Mouse (Mus musculus): ENCODE measurements around the gene Leap2. TPM values are rescaled to one million over a fixed set of nuclear protein-coding genes. Genes with fewer than 3 reads are reported as not detected.
"Not testable (repeated sequence)": the region's sequence is repeated elsewhere in the genome, so short reads cannot be mapped to it uniquely, and the experiment has no call there.

Leap2 gene
- total and polyA plus RNA-seq, 2 experiments from 2014 or later: not detected

DNA sequence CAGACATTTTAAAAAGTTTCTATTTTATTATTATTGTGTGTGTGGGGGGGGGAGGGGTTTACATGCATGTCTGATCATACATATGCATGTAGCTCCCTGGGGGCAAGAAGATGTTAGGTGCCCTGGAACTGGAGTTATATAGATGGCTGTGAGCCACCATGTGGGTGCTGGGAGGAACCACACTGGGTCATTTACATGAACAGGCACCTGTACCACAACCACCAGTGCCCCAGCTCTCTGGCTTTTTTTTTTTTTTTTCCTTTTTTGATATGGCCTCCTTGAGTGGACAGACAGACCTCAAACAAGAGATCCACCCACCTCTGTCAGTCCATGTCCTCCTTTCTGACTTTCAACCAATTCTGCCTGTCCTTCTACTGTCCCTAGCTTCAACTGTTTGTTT is 6.2 kb upstream of the Leap2 start:
- Histone ChIP-seq H3K4me2 (ENCODE audit: low read depth) (no peak overlapping the region), H3K27ac (ENCODE audit: low read depth, low read length) (no peak overlapping the region), H3K9ac (no peak overlapping the region), H3K36me3 (ENCODE audit: insufficient read depth) (peaks cover 8% of the 10 kb centered on the region; the same call in 1 of the 2 replicates), H3K27me3 (ENCODE audit: insufficient read depth, low read length) (no peaks in the 10 kb centered on the region), H3K9me3 (ENCODE audit: low read length) (no peaks in the 10 kb centered on the region), H3K4me1 (ENCODE audit: insufficient read depth) (no peaks in the 10 kb centered on the region), H3K4me3 (ENCODE audit: low read depth, low read length) (no peak overlapping the region)
- DNase-seq (no peak), ATAC-seq (no peak)
- no peak for TF ChIP-seq CTCF (IDR thresholded peaks at IDR 0.05; ENCODE audit: low read depth)

DNA sequence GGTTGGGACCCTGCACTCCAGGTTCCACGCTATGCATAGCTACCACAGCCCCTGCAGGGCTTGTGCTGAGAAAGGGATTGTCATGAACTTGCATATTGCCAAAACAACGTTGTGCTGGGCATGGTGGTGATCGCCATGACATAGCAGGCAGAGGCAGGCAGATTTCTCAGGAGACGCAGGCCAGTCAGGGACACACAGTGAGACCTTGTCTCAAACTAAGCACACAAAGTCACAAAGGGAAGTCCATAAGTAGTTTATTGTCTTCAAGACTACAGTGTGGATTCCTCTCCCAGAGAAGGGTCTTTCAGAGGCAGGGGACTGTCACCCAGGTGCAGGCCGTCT is 5.7 kb upstream of the Leap2 start:
- H3K9me3 ChIP-seq (ENCODE audit: low read length): no peaks in the 10 kb centered on the region
- no peak overlapping the region for H3K4me3 ChIP-seq (ENCODE audit: low read depth, low read length)
- ATAC-seq (no peak), DNase-seq (no peak)
- no peaks in the 10 kb centered on the region for H3K27me3 ChIP-seq (ENCODE audit: insufficient read depth, low read length)
- no peak for TF ChIP-seq CTCF (IDR thresholded peaks at IDR 0.05; ENCODE audit: low read depth)
- H3K4me2 ChIP-seq (ENCODE audit: low read depth): no peak overlapping the region
- H3K36me3 ChIP-seq (ENCODE audit: insufficient read depth): peaks cover 8% of the 10 kb centered on the region; the same call in 1 of the 2 replicates
- 96% methylated on average over 5 of the region's 5 CpGs for WGBS
- no peak overlapping the region for H3K9ac ChIP-seq
- H3K4me1 ChIP-seq (ENCODE audit: insufficient read depth): no peaks in the 10 kb centered on the region
- H3K27ac ChIP-seq (ENCODE audit: low read depth, low read length): no peak overlapping the region

DNA sequence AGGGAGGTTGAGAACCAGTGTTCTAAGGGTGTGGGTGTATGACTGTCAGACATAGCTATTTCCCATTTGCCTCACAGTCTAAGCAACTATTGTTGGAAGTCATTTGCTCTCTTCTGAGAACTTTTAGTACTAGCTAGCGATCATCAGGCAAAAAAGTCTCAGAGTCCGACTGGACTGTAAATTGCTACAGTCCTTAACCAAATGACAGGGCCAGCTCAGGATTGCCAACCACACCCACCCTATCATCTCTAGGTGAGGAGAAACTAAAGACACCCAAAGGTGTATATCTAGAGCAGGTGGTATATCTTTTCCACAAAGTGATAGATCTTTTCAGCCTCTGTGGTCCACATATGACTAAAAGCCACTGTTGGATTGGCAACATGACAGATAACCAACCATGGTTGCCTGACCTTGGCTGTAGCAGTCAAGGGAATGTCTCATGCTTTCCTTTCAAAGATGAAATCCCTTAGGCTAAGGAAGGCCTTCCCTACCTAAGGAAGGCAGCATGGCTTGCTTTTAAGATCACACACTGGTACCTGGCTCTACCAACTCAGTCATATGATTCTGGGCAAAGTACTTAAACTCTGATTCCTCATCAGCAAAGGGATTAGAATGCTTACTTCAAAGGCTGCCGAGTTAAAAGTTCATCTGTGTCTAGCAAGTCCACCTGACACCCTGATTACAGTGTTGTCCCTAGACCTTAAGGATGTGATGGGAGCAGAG is 5.2 kb upstream of the Leap2 start:
- no peak overlapping the region for H3K4me3 ChIP-seq (ENCODE audit: low read depth, low read length)
- H3K4me2 ChIP-seq (ENCODE audit: low read depth): no peak overlapping the region
- H3K9ac ChIP-seq: no peak overlapping the region
- H3K4me1 ChIP-seq (ENCODE audit: insufficient read depth): no peaks in the 10 kb centered on the region
- no peaks in the 10 kb centered on the region for H3K9me3 ChIP-seq (ENCODE audit: low read length)
- TF ChIP-seq CTCF (IDR thresholded peaks at IDR 0.05; ENCODE audit: low read depth): no peak
- 88% methylated on average over 3 of the region's 3 CpGs for WGBS
- no peaks in the 10 kb centered on the region for H3K27me3 ChIP-seq (ENCODE audit: insufficient read depth, low read length)
- no peak overlapping the region for H3K27ac ChIP-seq (ENCODE audit: low read depth, low read length)
- DNase-seq: no peak
- H3K36me3 ChIP-seq (ENCODE audit: insufficient read depth): peaks cover 8% of the 10 kb centered on the region; the same call in 1 of the 2 replicates
- ATAC-seq: no peak

DNA sequence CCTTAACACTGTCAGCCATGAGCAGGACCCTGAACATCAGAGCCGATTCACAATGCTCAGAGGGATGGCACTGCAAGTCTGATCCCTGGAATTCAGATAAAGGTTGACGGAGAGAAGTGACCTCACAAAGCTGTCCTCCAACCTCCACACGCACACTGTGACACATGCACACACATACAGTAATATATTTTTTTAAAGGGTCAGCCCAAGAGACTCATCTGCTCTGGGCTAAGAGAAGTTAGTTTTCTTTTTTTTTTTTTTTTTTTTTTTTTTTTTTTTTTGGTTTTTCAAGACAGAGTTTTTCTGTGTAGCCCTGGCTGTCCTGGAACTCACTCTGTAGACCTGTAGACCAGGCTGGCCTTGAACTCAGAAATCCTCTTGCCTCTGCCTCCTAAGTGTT is 3.9 kb upstream of the Leap2 start:
- H3K4me2 ChIP-seq (ENCODE audit: low read depth); H3K9ac ChIP-seq; H3K27ac ChIP-seq (ENCODE audit: low read depth, low read length); ATAC-seq; H3K4me1 ChIP-seq (ENCODE audit: insufficient read depth); H3K9me3 ChIP-seq (ENCODE audit: low read length); H3K36me3 ChIP-seq (ENCODE audit: insufficient read depth); H3K4me3 ChIP-seq (ENCODE audit: low read depth, low read length); H3K27me3 ChIP-seq (ENCODE audit: insufficient read depth, low read length); DNase-seq: not testable (repeated sequence)
- 83% methylated on average over 3 of the region's 3 CpGs for WGBS

DNA sequence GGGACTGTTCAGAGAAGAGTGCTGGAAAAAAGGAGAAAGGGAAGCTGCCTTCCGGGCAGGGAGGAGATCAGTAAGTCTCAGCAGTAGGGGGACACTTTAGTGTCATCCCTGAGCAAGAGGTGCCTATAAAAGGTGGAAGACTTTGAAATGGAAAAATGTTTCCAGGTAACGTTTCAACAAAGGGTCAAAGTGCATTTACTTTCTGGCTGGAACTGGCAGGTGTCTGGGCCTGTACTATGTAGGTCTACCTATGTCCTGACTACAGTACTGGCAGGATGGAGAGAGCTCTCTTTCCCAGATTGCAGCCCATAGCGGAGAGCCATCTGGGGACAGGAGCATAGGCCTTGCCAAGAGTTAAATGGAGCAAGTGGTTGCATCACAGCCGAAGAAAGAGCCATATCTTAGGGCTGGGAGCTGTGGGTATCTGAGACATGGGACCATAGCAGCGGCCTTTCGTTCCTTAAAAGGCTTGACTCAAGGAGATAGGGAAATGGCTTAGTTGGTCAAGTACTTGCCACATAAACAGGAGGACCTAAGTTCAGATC is 2.8 kb upstream of the Leap2 start:
- Histone ChIP-seq H3K9me3 (ENCODE audit: low read length) (no peaks in the 10 kb centered on the region), H3K27me3 (ENCODE audit: insufficient read depth, low read length) (no peaks in the 10 kb centered on the region), H3K36me3 (ENCODE audit: insufficient read depth) (peaks cover 16% of the 10 kb centered on the region), H3K4me1 (ENCODE audit: insufficient read depth) (no peaks in the 10 kb centered on the region), H3K9ac (no peak overlapping the region), H3K4me3 (ENCODE audit: low read depth, low read length) (no peak overlapping the region), H3K4me2 (ENCODE audit: low read depth) (no peak overlapping the region), H3K27ac (ENCODE audit: low read depth, low read length) (no peak overlapping the region)
- no peak for TF ChIP-seq CTCF (IDR thresholded peaks at IDR 0.05; ENCODE audit: low read depth)
- DNase-seq (no peak), ATAC-seq (no peak)
- WGBS: 85% methylated on average over 6 of the region's 6 CpGs

DNA sequence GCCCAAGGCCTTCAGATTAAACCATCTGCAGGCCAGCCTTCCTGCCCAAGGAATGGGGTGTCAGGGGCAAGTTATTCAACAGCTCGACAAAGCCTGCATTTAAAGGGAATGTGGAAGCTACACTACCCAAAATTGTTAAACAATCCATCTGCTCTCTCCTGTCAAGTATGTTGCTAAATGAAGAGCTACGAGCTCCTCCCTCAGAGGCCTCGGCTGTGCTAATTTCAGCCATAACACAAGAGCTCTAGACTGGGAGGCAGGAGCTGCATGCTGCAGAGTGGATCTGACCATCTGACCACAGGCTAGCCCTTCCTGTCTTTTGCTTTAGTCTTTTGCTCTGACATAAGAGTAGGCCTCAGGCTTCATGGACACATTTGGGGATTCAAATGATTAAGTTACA is 2.3 kb upstream of the Leap2 start:
- no peaks in the 10 kb centered on the region for H3K4me1 ChIP-seq (ENCODE audit: insufficient read depth)

DNA sequence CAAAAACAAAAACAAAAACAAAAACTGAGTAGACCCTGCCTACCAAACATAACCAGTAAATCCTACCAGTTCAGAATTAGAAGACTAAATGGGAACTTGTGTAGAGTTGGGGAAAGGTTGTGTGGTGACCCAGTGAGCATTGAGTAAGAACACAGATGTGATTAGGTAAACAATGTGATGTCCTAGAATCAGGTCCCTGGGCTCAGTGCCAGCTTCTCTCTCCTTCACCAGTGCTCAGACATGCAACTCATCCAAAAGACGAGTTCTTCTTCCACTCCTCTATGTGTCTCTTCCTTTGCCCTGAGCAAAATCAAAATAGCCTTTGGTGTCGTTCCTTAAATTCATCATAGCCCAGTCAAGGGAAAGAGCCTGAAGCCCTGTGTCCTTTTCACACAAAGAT is 1.9 kb upstream of the Leap2 start:
- Histone ChIP-seq H3K9me3 (ENCODE audit: low read length) (no peaks in the 10 kb centered on the region), H3K36me3 (ENCODE audit: insufficient read depth) (peaks cover 22% of the 10 kb centered on the region), H3K27ac (ENCODE audit: low read depth, low read length) (no peak overlapping the region), H3K4me3 (ENCODE audit: low read depth, low read length) (no peak overlapping the region), H3K4me2 (ENCODE audit: low read depth) (no peak overlapping the region), H3K27me3 (ENCODE audit: insufficient read depth, low read length) (no peaks in the 10 kb centered on the region), H3K4me1 (ENCODE audit: insufficient read depth) (no peaks in the 10 kb centered on the region), H3K9ac (no peak overlapping the region)
- TF ChIP-seq CTCF (IDR thresholded peaks at IDR 0.05; ENCODE audit: low read depth): no peak
- DNase-seq (no peak), ATAC-seq (no peak)
- WGBS: 76% methylated on average over 2 of the region's 2 CpGs

More for the DNA sequence above, 2.3 kb upstream of the Leap2 start:
- H3K4me2 ChIP-seq (ENCODE audit: low read depth): no peak overlapping the region
- no peak overlapping the region for H3K4me3 ChIP-seq (ENCODE audit: low read depth, low read length)
- no peak overlapping the region for H3K27ac ChIP-seq (ENCODE audit: low read depth, low read length)
- H3K27me3 ChIP-seq (ENCODE audit: insufficient read depth, low read length): no peaks in the 10 kb centered on the region
- H3K9me3 ChIP-seq (ENCODE audit: low read length): no peaks in the 10 kb centered on the region
- no peak for TF ChIP-seq CTCF (IDR thresholded peaks at IDR 0.05; ENCODE audit: low read depth)
- H3K9ac ChIP-seq: no peak overlapping the region
- no peak for DNase-seq
- peaks cover 18% of the 10 kb centered on the region for H3K36me3 ChIP-seq (ENCODE audit: insufficient read depth)
- WGBS: 71% methylated on average over 3 of the region's 3 CpGs
- ATAC-seq: no peak
